Mouse (Mus musculus): ENCODE data around the gene Cpne4. TPM values are rescaled to one million over a fixed set of nuclear protein-coding genes. Genes with fewer than 3 reads are reported as not detected.

Cpne4 gene
- total and polyA plus RNA-seq, 3 experiments, result not detected

DNA sequence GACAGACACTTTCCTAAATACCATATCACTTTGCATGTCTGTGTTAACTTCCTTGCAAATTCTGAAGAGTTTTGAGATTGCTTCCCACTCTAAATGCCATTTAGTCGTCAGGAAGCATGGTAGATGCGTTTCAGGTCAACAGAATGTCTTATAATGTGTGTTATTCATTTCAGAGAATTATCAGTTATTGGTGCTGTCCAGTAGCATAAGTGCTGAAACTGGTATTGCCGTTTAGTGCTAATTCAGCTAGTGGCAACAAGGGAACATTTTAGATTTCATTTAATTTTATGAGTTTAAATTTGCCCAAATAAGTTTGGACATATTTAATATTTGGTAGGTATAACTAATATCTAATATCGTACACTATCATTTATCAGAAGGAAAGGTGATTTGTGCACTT lies 403.5 kb downstream of the Cpne4 start:
- H3K4me2 ChIP-seq (ENCODE audit: insufficient read depth, low read depth, poor library complexity, severe bottlenecking), result no peak overlapping the region
- no peak overlapping the region for H3K9ac ChIP-seq (ENCODE audit: insufficient read depth, low read depth)
- no peaks in the 10 kb centered on the region for H3K27me3 ChIP-seq (replicated peaks)
- no peak for DNase-seq (ENCODE audit: extremely low read depth)
- no peak overlapping the region for H3K27ac ChIP-seq (ENCODE audit: insufficient read depth, low read depth)
- H3K79me2 ChIP-seq (replicated peaks; ENCODE audit: control insufficient read depth, extremely low read depth, insufficient read depth, poor library complexity, severe bottlenecking), result no peaks in the 10 kb centered on the region
- no peaks in the 10 kb centered on the region for H3K9me3 ChIP-seq (replicated peaks; ENCODE audit: low read length)
- H3K4me1 ChIP-seq (ENCODE audit: control insufficient read depth in 1 of 2, insufficient read depth in 2 of 2), result no peaks in the 10 kb centered on the region
- dilution Hi-C loops (cut with MboI; ENCODE audit: extremely low pct_ligation_motif_present, extremely low pct_unique_long_range_greater_than_20kb, low sequenced_read_pairs), result no loop called here
- no peak overlapping the region for H3K4me3 ChIP-seq (replicated peaks in 1 of 3; ENCODE audit: low read depth in 2 of 3, low read length in 2 of 3, poor library complexity in 1 of 3)
- no peaks in the 10 kb centered on the region for H3K36me3 ChIP-seq (replicated peaks in 1 of 2; ENCODE audit: control insufficient read depth in 1 of 2, insufficient read depth in 1 of 2, low read length in 1 of 2)
- in situ Hi-C loops (cut with MboI; ENCODE audit: low pct_ligation_motif_present, low pct_unique_long_range_greater_than_20kb, low sequenced_read_pairs), result no loop called here
- TF ChIP-seq MAZ (IDR thresholded peaks at IDR 0.05; ENCODE audit: low read depth, low read length), result no peak
- TF ChIP-seq TCF12 (IDR thresholded peaks at IDR 0.05; ENCODE audit: low read depth, low read length), result no peak
- no peak for TF ChIP-seq ZMIZ1 (IDR thresholded peaks at IDR 0.05; ENCODE audit: low read depth, low read length)
- TF ChIP-seq SMC3 (IDR thresholded peaks at IDR 0.05; ENCODE audit: low read depth, low read length), result no peak
- no peak for TF ChIP-seq PAX5 (IDR thresholded peaks at IDR 0.05; ENCODE audit: low read length)
- TF ChIP-seq BHLHE40 (IDR thresholded peaks at IDR 0.05; ENCODE audit: low read depth, low read length), result no peak
- TF ChIP-seq KAT2A (IDR thresholded peaks at IDR 0.05; ENCODE audit: insufficient replicate concordance, low read length), result no peak
- no peak for TF ChIP-seq GABPA (IDR thresholded peaks at IDR 0.05; ENCODE audit: insufficient replicate concordance, low read depth, low read length)
- TF ChIP-seq MAX (IDR thresholded peaks at IDR 0.05; ENCODE audit: low read length), result no peak
- TF ChIP-seq RCOR1 (conservative IDR thresholded peaks at IDR 0.05; ENCODE audit: low read depth, low read length), result no peak
- TF ChIP-seq MAFK (IDR thresholded peaks at IDR 0.05; ENCODE audit: insufficient replicate concordance, low read length), result no peak
- no peak for TF ChIP-seq JUN (IDR thresholded peaks at IDR 0.05; ENCODE audit: insufficient read depth, low read depth, low read length)
- no peak for TF ChIP-seq ZNF384 (IDR thresholded peaks at IDR 0.05; ENCODE audit: low read depth, low read length)
- TF ChIP-seq IRF4 (IDR thresholded peaks at IDR 0.05; ENCODE audit: low read depth, low read length), result no peak
- no peak for TF ChIP-seq USF2 (conservative IDR thresholded peaks at IDR 0.05; ENCODE audit: low read depth, low read length)

DNA sequence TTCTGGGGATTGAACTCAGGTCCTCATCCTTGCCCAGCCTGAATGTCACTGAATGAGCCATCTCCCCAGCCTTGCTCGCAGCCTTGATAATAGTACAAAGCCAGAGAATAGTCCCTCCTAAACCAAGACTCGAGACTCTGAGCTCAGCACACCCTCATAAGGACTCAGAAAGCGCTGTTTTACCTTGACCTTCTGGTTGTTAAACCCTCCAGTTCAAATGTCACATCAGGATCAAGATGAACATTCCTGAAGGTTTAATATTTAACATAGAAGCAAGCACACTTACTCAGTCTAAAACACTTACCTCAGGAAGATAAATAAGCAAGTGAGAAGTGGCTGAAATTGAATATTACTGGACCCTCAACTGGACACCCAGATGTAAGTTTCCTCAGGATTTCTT lies 405.1 kb downstream of the Cpne4 start:
- Histone ChIP-seq H3K36me3 (replicated peaks in 1 of 2; ENCODE audit: control insufficient read depth in 1 of 2, insufficient read depth in 1 of 2, low read length in 1 of 2) (no peaks in the 10 kb centered on the region), H3K9ac (ENCODE audit: insufficient read depth, low read depth) (no peak overlapping the region), H3K4me1 (ENCODE audit: control insufficient read depth in 1 of 2, insufficient read depth in 2 of 2) (no peaks in the 10 kb centered on the region), H3K4me3 (replicated peaks in 1 of 3; ENCODE audit: low read depth in 2 of 3, low read length in 2 of 3, poor library complexity in 1 of 3) (no peak overlapping the region), H3K4me2 (ENCODE audit: insufficient read depth, low read depth, poor library complexity, severe bottlenecking) (no peak overlapping the region), H3K9me3 (replicated peaks; ENCODE audit: low read length) (no peaks in the 10 kb centered on the region), H3K27me3 (replicated peaks) (no peaks in the 10 kb centered on the region), H3K79me2 (replicated peaks; ENCODE audit: control insufficient read depth, extremely low read depth, insufficient read depth, poor library complexity, severe bottlenecking) (no peaks in the 10 kb centered on the region), H3K27ac (ENCODE audit: insufficient read depth, low read depth) (no peak overlapping the region)
- TF ChIP-seq BHLHE40 (IDR thresholded peaks at IDR 0.05; ENCODE audit: low read depth, low read length) (no peak), NRF1 (IDR thresholded peaks at IDR 0.05; ENCODE audit: low read depth, low read length) (no peak), ETS1 (conservative IDR thresholded peaks at IDR 0.05; ENCODE audit: low read depth, low read length) (no peak), JUN (IDR thresholded peaks at IDR 0.05; ENCODE audit: insufficient read depth, low read depth, low read length) (no peak), TBP (conservative IDR thresholded peaks at IDR 0.05; ENCODE audit: low read depth, low read length) (no peak), CHD2 (IDR thresholded peaks at IDR 0.05; ENCODE audit: low read length) (no peak), KAT2A (IDR thresholded peaks at IDR 0.05; ENCODE audit: insufficient replicate concordance, low read length) (no peak), RAD21 (IDR thresholded peaks at IDR 0.05; ENCODE audit: low read depth, low read length) (no peak), IRF4 (IDR thresholded peaks at IDR 0.05; ENCODE audit: low read depth, low read length) (no peak), EP300 (IDR thresholded peaks at IDR 0.05; ENCODE audit: low read length) (no peak), NELFE (IDR thresholded peaks at IDR 0.05; ENCODE audit: low read depth, low read length) (no peak), ZMIZ1 (IDR thresholded peaks at IDR 0.05; ENCODE audit: low read depth, low read length) (no peak)
- in situ Hi-C loops (cut with MboI; ENCODE audit: low pct_ligation_motif_present, low pct_unique_long_range_greater_than_20kb, low sequenced_read_pairs), result no loop called here
- DNase-seq (ENCODE audit: extremely low read depth), result no peak
- dilution Hi-C loops (cut with MboI; ENCODE audit: extremely low pct_ligation_motif_present, extremely low pct_unique_long_range_greater_than_20kb, low sequenced_read_pairs), result no loop called here
